Mouse (Mus musculus): Measurements from ENCODE around the gene Rilp.

- TF ChIP-seq EP300 (IDR thresholded peaks at IDR 0.05; ENCODE audit: low read depth) (no peak), CTCF (IDR thresholded peaks at IDR 0.05; ENCODE audit: low read depth) (no peak)
These were observed 48.1 kb upstream of the Rilp start for GRCm38 (mm10) chr11:75461743-75462252.

All from liver, embryonic 14.5 days (tissue).